In genomic region chr12:17347327-17348047, GRCm38 (mm10) we compare ENCODE assay signal across 8 mouse cellular contexts. TPM values are rescaled to one million over a fixed set of nuclear protein-coding genes. Genes with fewer than 3 reads are reported as not detected.
DNase-seq lines count a peak whose midpoint lies in the region; ATAC-seq and TF ChIP-seq lines count a peak whose summit lies in the region.

No protein-coding gene starts in this region.

- WGBS in hindbrain, embryonic 13.5 days = 42% methylated on average over 11 of the region's 11 CpGs
- WGBS in liver, embryonic 15.5 days (ENCODE audit: insufficient replicate concordance) = 31% methylated on average over 11 of the region's 11 CpGs
- WGBS in neural tube, embryonic 15.5 days = 40% methylated on average over 11 of the region's 11 CpGs

- peak overlapping the region; percentile 84 for H3K9ac ChIP-seq in hindbrain, embryonic 13.5 days
- H3K9ac ChIP-seq in liver, embryonic 15.5 days = peak overlapping the region; percentile 66
- peak overlapping the region; percentile 73 for H3K9ac ChIP-seq in neural tube, embryonic 15.5 days (replicated peaks)

- no peaks in the 10 kb centered on the region for H3K27me3 ChIP-seq in hindbrain, embryonic 13.5 days
- no peaks in the 10 kb centered on the region for H3K27me3 ChIP-seq in liver, embryonic 15.5 days
- no peaks in the 10 kb centered on the region for H3K27me3 ChIP-seq in neural tube, embryonic 15.5 days (replicated peaks)

- peak; percentile 52; the same call in 1 of the 2 replicates for TF ChIP-seq POLR2A in embryonic fibroblast, embryonic 13.5 days (IDR thresholded peaks at IDR 0.05; ENCODE audit: low read depth, low read length)

- no peak overlapping the region for H3K27ac ChIP-seq in embryonic fibroblast, embryonic 13.5 days (ENCODE audit: insufficient read depth, low read length)
- H3K27ac ChIP-seq in hindbrain, embryonic 13.5 days = 0 out of 2 replicates have a peak overlapping the region, but pooled peaks have one; percentile 52
- peak overlapping the region; percentile 45 for H3K27ac ChIP-seq in liver, embryonic 15.5 days (replicated peaks)
- peak overlapping the region; percentile 68 for H3K27ac ChIP-seq in neural tube, embryonic 15.5 days (replicated peaks)

- no peaks in the 10 kb centered on the region for H3K9me3 ChIP-seq in hindbrain, embryonic 13.5 days
- H3K9me3 ChIP-seq in liver, embryonic 15.5 days (replicated peaks) = no peaks in the 10 kb centered on the region
- no peaks in the 10 kb centered on the region for H3K9me3 ChIP-seq in neural tube, embryonic 15.5 days (replicated peaks)

- H3K4me1 ChIP-seq in embryonic fibroblast, embryonic 13.5 days (ENCODE audit: control insufficient read depth, insufficient read depth, low read length) = no peaks in the 10 kb centered on the region
- H3K4me1 ChIP-seq in hindbrain, embryonic 13.5 days (replicated peaks) = peaks cover 16% of the 10 kb centered on the region
- H3K4me1 ChIP-seq in liver, embryonic 15.5 days (replicated peaks) = peaks cover 18% of the 10 kb centered on the region
- peaks cover 16% of the 10 kb centered on the region for H3K4me1 ChIP-seq in neural tube, embryonic 15.5 days

- peak overlapping the region; percentile 84 for H3K4me2 ChIP-seq in hindbrain, embryonic 13.5 days
- peak overlapping the region; percentile 86 for H3K4me2 ChIP-seq in liver, embryonic 15.5 days
- peak overlapping the region; percentile 84 for H3K4me2 ChIP-seq in neural tube, embryonic 15.5 days

- H3K4me3 ChIP-seq in embryonic fibroblast, embryonic 13.5 days (ENCODE audit: insufficient read depth, low read length) = peak overlapping the region; percentile 78
- peak overlapping the region; percentile 85 for H3K4me3 ChIP-seq in hindbrain, embryonic 13.5 days
- H3K4me3 ChIP-seq in liver, embryonic 15.5 days (replicated peaks) = peak overlapping the region; percentile 78
- H3K4me3 ChIP-seq in neural tube, embryonic 15.5 days (replicated peaks) = peak overlapping the region; percentile 81

- peak; percentile 25 for DNase-seq in kidney, adult 18-20 months
- no peak for DNase-seq in kidney, postnatal 14 days
- DNase-seq in ZHBTc4 (ENCODE audit: low read depth, low spot score) = peak; percentile 43
- no peak for DNase-seq in yolk sac, embryonic 10.5 days (ENCODE audit: low spot score)

- peaks cover 22% of the 10 kb centered on the region for H3K36me3 ChIP-seq in hindbrain, embryonic 13.5 days
- peaks cover 15% of the 10 kb centered on the region for H3K36me3 ChIP-seq in liver, embryonic 15.5 days (replicated peaks)
- peaks cover 3% of the 10 kb centered on the region; the same call in 1 of the 2 replicates for H3K36me3 ChIP-seq in neural tube, embryonic 15.5 days

- TF ChIP-seq CTCF in embryonic fibroblast, embryonic 13.5 days (IDR thresholded peaks at IDR 0.05; ENCODE audit: borderline replicate concordance, insufficient read depth, low read length) = no peak

- peak; percentile 60 for ATAC-seq in hindbrain, embryonic 13.5 days (ENCODE audit: low FRiP score)
- ATAC-seq in liver, embryonic 15.5 days (ENCODE audit: insufficient read depth) = peak; percentile 49
- ATAC-seq in neural tube, embryonic 15.5 days (ENCODE audit: low FRiP score) = peak; percentile 52; the same call in 1 of the 2 replicates

RNA-seq across cellular contexts. Expression of gene Nol10, which starts 0.8 kb away (rescaled TPM):
- 25.5 and 27.6 TPM in 2 replicates for polyA plus RNA-seq in embryonic fibroblast, embryonic 13.5 days (2011; ENCODE audit: insufficient read length, low read depth, missing spikeins)
- polyA plus RNA-seq in hindbrain, embryonic 13.5 days (2015; fragmentation: Nextera tagmentation; extraction: Ambion mirVana) = 20.8 and 22.1 TPM in 2 replicates
- polyA plus RNA-seq in liver, embryonic 15.5 days (2015; fragmentation: Nextera tagmentation; extraction: Ambion mirVana) = 8.8 and 9.9 TPM in 2 replicates
- 20.2 and 21.6 TPM in 2 replicates for polyA plus RNA-seq in neural tube, embryonic 15.5 days (2015; fragmentation: Nextera tagmentation; extraction: Ambion mirVana)

RNA-seq across cellular contexts. Expression of gene Atp6v1c2, which starts 18.3 kb away (rescaled TPM):
- not detected in 2 replicates for polyA plus RNA-seq in embryonic fibroblast, embryonic 13.5 days (2011; ENCODE audit: insufficient read length, low read depth, missing spikeins)
- polyA plus RNA-seq in hindbrain, embryonic 13.5 days (2015; fragmentation: Nextera tagmentation; extraction: Ambion mirVana) = 0.26 and 0.50 TPM in 2 replicates
- polyA plus RNA-seq in liver, embryonic 15.5 days (2015; fragmentation: Nextera tagmentation; extraction: Ambion mirVana) = 0.09 TPM in 1 of 2 replicates, not detected in the other
- 0.41 and 0.43 TPM in 2 replicates for polyA plus RNA-seq in neural tube, embryonic 15.5 days (2015; fragmentation: Nextera tagmentation; extraction: Ambion mirVana)

Comparison
In these comparisons a context has a peak if more than half of its experiments do, and no peak if none do; other contexts are left out.
1. DNase-seq: peak in kidney, adult 18-20 months (single experiment) and ZHBTc4 (single experiment); none in kidney, postnatal 14 days (single experiment) and yolk sac, embryonic 10.5 days (single experiment).
2. Peak in every context shown above with its lines, with median percentiles within 50 percentile points of each other: H3K4me3 ChIP-seq, ATAC-seq, H3K4me2 ChIP-seq and H3K9ac ChIP-seq.